Mouse (Mus musculus) adrenal gland, postnatal 25 days (tissue): ENCODE results near the gene Pacsin2. TPM values are rescaled to one million over a fixed set of nuclear protein-coding genes. Genes with fewer than 3 reads are reported as not detected.
"Not testable (repeated sequence)": the region's sequence is repeated elsewhere in the genome, so short reads cannot be mapped to it uniquely, and the experiment has no call there.

Source experiments
- DNase-seq: peaks from one replicate; pipeline ENCODE4 v3.0.0; 2021; ENCODE audit warnings: mixed read lengths
- total RNA-seq: library from RNA; stranded (reverse); gene quantifications from 2 replicates; pipeline ENCODE4 v1.2.3, GENCODE M21; 2021

Gene Pacsin2
- total RNA-seq, 1 experiment from 2014 or later = 94.8 TPM

DNA sequence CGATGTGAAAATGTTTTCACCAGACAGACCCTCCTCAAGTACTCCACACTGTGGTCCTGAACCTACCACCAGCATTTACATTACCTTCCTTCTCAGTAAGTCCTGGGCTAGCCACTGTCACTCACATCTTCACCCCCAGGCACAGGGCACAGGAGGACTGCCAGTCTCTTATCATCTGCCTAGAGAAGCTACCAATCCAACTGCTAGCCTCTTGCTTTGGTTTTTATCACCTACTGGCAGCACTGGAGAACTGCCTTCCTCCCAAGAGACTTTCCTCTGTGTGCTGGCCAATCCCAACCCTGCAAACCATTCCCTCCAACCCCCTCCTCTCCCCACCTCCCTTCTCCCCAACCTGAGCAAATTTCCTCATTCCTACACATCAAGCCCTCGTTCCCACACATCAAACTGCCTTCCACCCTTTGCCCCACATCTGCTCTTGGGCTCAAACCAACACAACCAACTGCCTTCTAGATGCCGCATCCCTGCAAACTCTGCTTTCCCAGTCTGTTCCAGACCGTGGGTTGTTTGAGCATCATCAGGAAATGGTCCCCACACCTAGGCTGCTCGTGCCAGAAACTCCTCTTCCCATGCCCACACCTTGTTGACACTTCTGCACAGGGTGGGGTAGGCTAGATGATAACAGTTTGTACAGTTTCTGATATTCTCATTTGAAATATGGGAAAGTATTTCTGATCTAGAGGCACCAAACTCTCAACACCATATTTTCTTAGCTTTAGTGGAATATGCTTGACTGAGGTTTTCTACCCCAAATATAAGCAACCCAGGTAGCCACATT, 40.6 kb downstream of the Pacsin2 start:
- DNase-seq = no peak

DNA sequence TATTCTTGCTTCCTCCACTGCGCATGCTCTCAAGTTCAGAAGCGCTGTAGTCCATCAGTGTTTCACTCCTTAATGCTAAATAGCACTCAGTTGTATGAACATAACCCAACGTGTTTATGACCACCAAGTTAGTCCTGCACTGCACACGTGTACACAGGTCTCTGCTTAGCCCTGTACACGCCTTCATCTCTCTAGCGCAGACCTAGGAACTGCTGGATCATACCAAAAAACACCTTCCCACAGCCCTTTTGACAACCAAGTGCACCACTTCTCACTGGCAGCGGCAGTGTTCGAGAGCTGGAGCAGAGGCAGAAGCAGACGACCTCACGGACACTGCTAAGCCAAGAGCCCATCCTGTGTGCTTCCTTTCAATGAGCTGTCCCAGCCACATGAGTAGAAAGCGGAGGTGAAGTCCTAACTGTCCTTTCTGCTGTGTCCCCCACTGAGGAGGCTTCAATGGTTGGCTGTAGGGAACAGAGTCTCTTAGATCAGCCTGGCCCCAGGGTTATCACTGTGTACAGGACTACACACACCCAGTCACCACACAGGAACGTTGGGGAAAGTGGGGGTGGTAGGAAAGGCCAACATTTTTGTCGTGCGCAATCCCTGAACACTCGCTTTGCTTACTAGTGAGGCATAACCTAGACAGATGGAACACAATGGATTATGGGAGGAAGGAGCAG, 42.0 kb downstream of the Pacsin2 start:
- no peak for DNase-seq

DNA sequence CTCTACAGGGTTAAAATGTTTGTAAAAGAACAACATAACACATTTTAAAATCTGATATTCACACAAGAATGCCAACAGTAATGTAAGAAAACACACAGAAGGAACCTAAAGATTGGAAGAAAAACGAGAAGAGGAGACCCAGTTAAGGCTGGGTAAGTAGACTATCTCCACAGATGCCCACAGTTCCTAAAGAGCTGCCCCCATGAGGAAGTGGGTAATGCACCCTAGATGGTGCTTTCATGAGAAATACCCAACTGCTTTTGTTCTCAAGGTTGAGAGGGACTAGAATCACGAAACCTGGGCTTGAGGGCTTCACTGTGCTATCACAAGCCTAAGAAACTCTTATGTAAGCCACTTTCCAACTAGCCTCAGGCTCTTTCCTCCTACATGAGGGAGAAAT, 44.8 kb downstream of the Pacsin2 start:
- DNase-seq = no peak

- no peak for DNase-seq
Observed at GRCm38 (mm10) chr15:83418685-83419084, 45.7 kb downstream of the Pacsin2 start.

DNA sequence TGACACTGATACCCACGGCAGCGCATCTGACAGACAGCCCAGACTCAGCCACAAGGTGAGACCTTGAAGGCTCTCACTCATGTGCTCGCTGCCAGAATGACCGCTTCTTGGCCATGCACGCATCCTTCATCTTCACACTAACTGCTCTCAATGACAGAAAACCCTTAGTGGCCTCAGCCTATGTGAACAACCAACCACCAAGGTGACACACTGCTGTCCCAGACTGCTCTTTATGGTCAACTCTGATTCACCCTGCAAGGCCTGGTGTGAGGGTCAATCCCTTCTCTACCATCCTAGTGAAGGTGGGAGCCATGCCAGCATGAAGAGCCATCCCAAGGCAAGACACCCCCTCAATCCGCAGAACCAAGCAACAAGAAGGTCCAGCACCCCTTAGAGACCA, 46.5 kb downstream of the Pacsin2 start:
- DNase-seq = no peak

- no peak for DNase-seq
Observed at GRCm38 (mm10) chr15:83417407-83417806, 47.0 kb downstream of the Pacsin2 start.

GRCm38 (mm10) chr15:83415391-83415790, 49.0 kb downstream of the Pacsin2 start:
- no peak for DNase-seq

DNA sequence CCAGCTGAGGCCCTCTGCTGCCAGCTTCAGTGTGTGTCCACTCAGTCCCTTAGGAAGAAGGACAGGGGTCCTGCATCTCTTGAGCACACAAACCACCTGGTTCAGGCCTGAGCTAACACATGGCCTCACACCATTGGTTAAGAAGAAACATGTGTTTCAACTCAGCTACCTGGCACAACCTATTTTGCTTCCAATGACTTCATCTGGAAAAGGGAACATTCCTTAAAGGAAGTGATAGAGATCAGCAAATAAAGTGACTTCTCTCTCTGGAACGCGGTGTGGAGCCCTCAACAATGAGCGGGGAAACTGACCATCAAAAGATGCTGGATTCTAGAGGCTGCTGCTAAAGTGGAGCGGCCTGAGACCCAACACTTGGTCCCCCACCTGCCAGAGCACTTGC, 52.8 kb downstream of the Pacsin2 start:
- DNase-seq = no peak

- DNase-seq = no peak
Observed at GRCm38 (mm10) chr15:83410735-83411134, 53.7 kb downstream of the Pacsin2 start.

- DNase-seq = peak; percentile 50
Observed at GRCm38 (mm10) chr15:83410270-83410669, 54.1 kb downstream of the Pacsin2 start.

DNA sequence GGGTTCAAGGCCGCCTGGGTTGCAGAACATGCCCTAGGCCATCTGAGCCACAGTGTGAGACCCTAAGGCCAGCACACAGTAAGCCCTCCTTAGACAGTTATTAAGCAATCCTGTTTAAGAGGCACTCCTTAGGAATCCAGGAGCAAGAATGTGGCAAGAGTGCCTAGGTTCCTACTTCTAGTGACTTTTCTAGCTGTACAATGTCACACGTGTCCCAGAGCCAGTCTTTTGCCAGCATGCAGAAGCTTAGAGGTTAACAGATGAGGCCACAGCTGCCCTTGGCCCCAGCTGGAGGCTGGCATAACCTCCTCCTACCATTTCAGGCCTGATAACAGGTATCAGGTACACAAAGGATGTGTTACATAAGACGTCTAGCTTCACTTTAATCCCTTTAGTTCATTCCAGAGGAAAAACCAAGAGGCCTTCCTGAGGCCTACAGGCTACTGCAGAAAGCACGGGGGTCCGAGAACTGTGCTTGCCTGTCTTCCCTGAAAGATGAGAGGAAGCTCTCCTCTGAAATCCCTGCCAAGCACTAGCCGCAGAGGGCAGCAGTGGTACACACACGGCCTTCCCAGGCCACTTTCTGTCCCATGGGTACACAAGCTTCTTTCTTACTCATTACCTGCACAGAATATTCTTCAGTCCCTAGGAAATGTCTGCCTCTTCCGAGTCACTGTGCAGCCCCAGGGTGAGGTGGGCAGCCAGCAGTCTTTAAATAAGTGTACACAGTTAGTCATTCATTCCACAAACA, 55.5 kb downstream of the Pacsin2 start:
- DNase-seq = no peak

- no peak for DNase-seq
Observed at GRCm38 (mm10) chr15:83408216-83408615, 56.2 kb downstream of the Pacsin2 start.

GRCm38 (mm10) chr15:83407502-83407901, 56.9 kb downstream of the Pacsin2 start:
- no peak for DNase-seq

- not testable (repeated sequence) for DNase-seq
Observed at GRCm38 (mm10) chr15:83405866-83406265, 58.5 kb downstream of the Pacsin2 start.

DNA sequence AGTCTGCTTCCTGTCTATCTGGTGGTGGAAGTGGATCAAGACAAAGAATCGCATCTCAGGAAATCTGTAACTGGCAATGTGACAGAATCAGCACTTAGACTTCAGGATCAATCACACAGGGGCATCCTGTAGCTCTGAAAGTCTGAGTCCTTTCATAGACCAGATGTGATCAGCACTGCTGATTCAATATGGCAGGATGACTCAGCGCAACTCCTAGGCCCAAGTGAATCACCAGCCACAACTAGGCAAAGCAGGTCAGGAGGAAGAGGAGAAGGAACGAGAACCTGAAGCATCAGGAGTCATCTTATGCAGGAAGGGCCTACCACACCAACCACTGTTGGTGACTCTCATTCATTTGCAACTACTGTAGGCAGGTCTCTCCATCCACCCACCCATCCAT, 60.4 kb downstream of the Pacsin2 start:
- DNase-seq = no peak

DNA sequence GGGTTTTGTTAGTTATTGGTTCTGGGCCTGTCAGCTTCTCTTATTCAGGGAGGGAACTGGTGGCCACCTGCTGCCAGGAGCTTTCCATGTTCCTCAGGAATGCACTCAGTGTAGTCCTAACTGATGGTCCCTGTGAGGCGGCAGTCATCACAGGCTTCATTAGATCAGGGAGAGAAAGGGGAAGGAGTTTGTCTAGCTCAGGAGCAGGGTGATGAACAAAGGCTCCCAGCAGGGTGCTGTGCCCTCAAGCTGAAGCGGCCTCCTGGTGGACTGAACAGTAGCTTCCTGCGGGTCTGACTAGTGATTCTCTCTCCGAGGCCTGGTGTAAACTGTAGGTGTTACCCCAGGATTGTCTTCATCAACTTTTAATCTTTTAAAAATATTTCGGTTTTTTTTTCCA, 61.4 kb downstream of the Pacsin2 start:
- no peak for DNase-seq

GRCm38 (mm10) chr15:83392722-83393121, 71.7 kb downstream of the Pacsin2 start:
- no peak for DNase-seq

DNA sequence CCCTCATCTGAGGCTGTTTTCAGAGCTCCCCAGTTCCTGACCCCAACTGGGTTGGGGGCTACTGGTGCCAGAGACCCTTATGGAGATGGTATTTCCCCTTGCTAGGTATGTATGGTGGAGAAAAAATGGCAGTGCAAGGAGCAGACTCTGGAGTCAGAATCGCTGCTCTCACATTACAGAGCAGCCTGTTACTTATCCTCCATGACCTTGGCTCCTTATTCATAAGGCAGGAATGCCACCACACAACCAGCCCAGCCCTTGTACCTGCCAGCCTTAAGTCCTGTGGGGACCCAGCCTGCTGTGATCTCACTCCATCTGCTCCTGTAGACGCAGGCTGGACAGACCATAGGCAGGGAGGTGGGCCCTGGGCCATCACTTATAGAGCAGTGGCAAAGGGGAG, 76.5 kb downstream of the Pacsin2 start:
- no peak for DNase-seq

DNA sequence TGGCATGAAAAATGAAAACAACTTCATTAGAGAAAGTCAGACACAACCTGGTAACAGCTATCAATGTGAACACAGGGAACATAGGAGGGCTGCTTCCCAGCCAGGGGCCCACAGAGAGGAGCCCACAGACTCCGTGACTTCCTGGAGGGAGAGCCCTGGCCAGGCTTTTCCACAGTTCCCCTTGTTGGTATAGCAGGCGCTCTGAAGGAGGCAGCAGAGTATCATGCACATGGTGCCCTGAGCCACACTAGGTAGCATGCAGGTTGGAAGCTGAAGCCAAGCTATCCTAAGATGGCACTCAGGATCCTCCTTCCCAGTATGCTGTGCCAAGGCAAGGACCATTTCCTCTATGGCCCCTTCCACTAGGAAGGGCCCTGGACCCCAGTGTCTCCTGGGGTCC, 80.8 kb downstream of the Pacsin2 start:
- no peak for DNase-seq

GRCm38 (mm10) chr15:83383136-83383535, 81.3 kb downstream of the Pacsin2 start:
- no peak for DNase-seq

GRCm38 (mm10) chr15:83382467-83382866, 81.9 kb downstream of the Pacsin2 start:
- DNase-seq = no peak

DNA sequence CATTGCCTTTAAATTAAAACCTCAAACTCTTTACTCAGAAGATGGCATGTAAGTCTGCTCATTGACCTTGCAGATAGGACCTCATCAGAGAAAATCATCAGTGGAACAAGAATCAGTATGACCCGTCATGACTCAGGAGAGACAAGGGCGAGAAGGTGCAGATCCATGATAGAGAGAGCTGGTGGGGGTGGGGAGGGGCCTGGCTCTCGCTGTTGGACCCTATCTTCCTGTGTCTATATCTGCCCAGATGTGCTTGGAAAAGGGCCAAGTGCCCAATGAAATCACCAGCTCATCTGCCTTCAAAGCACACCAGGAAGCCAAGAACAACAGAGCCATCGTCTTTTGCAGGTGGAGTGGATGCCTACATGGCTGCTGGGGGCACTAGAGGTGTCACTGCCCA, 87.3 kb downstream of the Pacsin2 start:
- DNase-seq = no peak

- peak; percentile 66 for DNase-seq
Observed at GRCm38 (mm10) chr15:83375136-83375535, 89.3 kb downstream of the Pacsin2 start.
